Mouse (Mus musculus) neutrophil, adult 5-6 weeks (primary cell): ENCODE data around the gene Paqr3. TPM values are rescaled to one million over a fixed set of nuclear protein-coding genes. Genes with fewer than 3 reads are reported as not detected.

Source experiments
- ATAC-seq: fragments of 151-379, 151-347 bp; 2 replicates; pipeline ENCODE4 v1.8.0; 2017; ENCODE audit warnings: mild to moderate bottlenecking, moderate TSS enrichment; ENCODE audit not compliant: insufficient number of reproducible peaks, poor library complexity, low FRiP score, severe bottlenecking; ENCODE audit errors: extremely low read depth
- total RNA-seq: library from RNA; stranded (forward); fragments of 200-1000 nt; gene quantifications from 2 replicates; pipeline ENCODE4 v1.2.3, GENCODE M21; 2017

Paqr3 gene
- total RNA-seq, 1 experiment from 2014 or later = 5.0 TPM

- no peak for ATAC-seq
These were observed 66.1 kb downstream of the Paqr3 start for GRCm38 (mm10) chr5:97045260-97045659.

Other genes with a start within 250 kb of the Paqr3 start
- 107 and 117 TPM in 2 replicates for gene Bmp2k, start 113.9 kb downstream of the Paqr3 start, total RNA-seq